Mouse (Mus musculus): Measurements from ENCODE around the gene Kif21a. TPM values are rescaled to one million over a fixed set of nuclear protein-coding genes. Genes with fewer than 3 reads are reported as not detected.

Gene Kif21a
- polyA plus RNA-seq, 1 experiment from 2014 or later: 56.3 TPM

- no peak for DNase-seq (ENCODE audit: low spot score)
Observed at GRCm38 (mm10) chr15:90987714-90988250, 62.0 kb downstream of the Kif21a start.

DNA sequence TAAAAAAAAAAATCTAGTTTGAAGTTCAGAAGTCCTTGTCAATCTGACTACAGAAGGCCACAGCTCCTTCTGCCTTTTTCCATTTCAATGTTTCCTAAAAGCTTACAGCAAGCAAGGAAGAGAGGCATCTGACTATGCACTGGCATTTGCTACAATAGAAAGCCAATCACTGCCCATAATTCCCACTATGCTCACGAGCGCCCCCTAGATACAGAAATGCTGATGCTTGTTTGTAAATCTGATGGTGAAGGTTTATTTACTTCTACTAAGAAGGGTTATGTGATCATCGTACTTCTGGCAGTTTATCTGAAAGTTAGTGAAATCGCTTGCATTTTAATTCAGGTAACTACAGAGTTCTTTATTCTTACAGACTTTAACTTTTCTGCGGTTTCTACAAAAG, 73.8 kb downstream of the Kif21a start:
- no peak overlapping the region for H3K9ac ChIP-seq (ENCODE audit: low read depth, low read length)
- H3K36me3 ChIP-seq (ENCODE audit: control insufficient read depth, insufficient read depth, low read length): peaks cover 20% of the 10 kb centered on the region
- WGBS: 74% methylated on average over 5 of the region's 5 CpGs
- H3K4me2 ChIP-seq (replicated peaks; ENCODE audit: low read depth, low read length): no peak overlapping the region
- DNase-seq (ENCODE audit: low spot score) (peak; percentile 27), ATAC-seq (ENCODE audit: low FRiP score) (no peak)
- H3K27ac ChIP-seq (ENCODE audit: low read depth, low read length): no peak overlapping the region
- H3K27me3 ChIP-seq (ENCODE audit: control insufficient read depth, insufficient read depth, low read length): no peaks in the 10 kb centered on the region
- H3K4me3 ChIP-seq (ENCODE audit: low read depth, low read length): no peak overlapping the region
- no peaks in the 10 kb centered on the region for H3K4me1 ChIP-seq (replicated peaks; ENCODE audit: control insufficient read depth, insufficient read depth, low read length)
- no peaks in the 10 kb centered on the region for H3K9me3 ChIP-seq (ENCODE audit: control insufficient read depth, low read length)

More at GRCm38 (mm10) chr15:90987714-90988250, 62.0 kb downstream of the Kif21a start:
- 95% methylated on average over 12 of the region's 12 CpGs for WGBS
- Histone ChIP-seq H3K36me3 (ENCODE audit: control insufficient read depth, insufficient read depth, low read length) (0 out of 2 replicates have a peak, but pooled peaks cover 4% of the 10 kb centered on the region), H3K4me1 (replicated peaks; ENCODE audit: control insufficient read depth, insufficient read depth, low read length) (no peaks in the 10 kb centered on the region), H3K27ac (ENCODE audit: low read depth, low read length) (no peak overlapping the region), H3K4me3 (ENCODE audit: low read depth, low read length) (no peak overlapping the region), H3K9me3 (ENCODE audit: control insufficient read depth, low read length) (no peaks in the 10 kb centered on the region), H3K9ac (ENCODE audit: low read depth, low read length) (no peak overlapping the region), H3K27me3 (ENCODE audit: control insufficient read depth, insufficient read depth, low read length) (no peaks in the 10 kb centered on the region), H3K4me2 (replicated peaks; ENCODE audit: low read depth, low read length) (no peak overlapping the region)
- no peak for ATAC-seq (ENCODE audit: low FRiP score)

DNA sequence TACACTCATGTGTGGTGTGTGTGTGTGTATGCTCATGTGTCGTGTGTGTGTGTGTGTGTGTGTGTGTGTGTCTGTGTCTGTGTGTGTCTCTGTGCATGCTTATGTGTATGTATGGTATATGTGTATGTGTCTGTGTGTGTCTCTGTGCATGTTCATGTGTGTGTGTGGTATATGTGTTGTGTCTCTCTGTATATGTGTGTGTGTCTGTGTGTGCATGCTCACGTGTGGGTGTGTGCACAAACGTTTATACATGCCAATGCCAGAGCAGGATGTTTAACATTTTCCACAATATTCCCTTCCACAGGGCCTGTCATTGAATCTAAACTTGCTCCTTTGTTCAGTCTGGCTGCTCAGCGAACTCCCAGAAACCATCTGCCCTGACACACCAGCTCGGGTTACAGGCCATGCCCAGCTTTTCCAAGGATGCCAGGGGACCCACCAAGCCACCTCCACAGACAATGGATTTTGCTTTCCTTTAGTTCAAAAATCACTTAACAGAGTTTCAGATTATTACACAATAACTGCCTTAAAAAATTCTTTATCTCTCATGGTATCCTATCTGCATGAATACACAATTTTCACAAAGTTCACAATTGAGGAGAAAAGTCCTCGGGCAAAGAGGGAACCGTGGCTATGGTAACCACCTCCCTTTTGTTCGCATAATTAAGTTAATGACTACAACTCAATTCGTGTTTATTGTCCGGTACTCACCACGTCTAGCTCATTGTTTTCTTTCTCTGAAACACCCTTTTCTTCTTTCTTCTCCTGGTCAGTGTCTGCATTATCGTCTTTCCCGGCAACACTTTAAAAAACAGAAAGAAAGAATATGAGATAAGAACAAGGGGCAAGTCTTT, 77.6 kb downstream of the Kif21a start:
- Histone ChIP-seq H3K36me3 (ENCODE audit: control insufficient read depth, insufficient read depth, low read length) (peaks cover 21% of the 10 kb centered on the region), H3K4me3 (ENCODE audit: low read depth, low read length) (no peak overlapping the region), H3K9me3 (ENCODE audit: control insufficient read depth, low read length) (no peaks in the 10 kb centered on the region), H3K27me3 (ENCODE audit: control insufficient read depth, insufficient read depth, low read length) (no peaks in the 10 kb centered on the region), H3K27ac (ENCODE audit: low read depth, low read length) (peak overlapping the region; percentile 54), H3K4me2 (replicated peaks; ENCODE audit: low read depth, low read length) (no peak overlapping the region), H3K9ac (ENCODE audit: low read depth, low read length) (no peak overlapping the region), H3K4me1 (replicated peaks; ENCODE audit: control insufficient read depth, insufficient read depth, low read length) (no peaks in the 10 kb centered on the region)
- peak; percentile 40 for DNase-seq (ENCODE audit: low spot score)
- peak; percentile 74; the same call in 1 of the 2 replicates for ATAC-seq (ENCODE audit: low FRiP score)
- 40% methylated on average over 13 of the region's 13 CpGs for WGBS

GRCm38 (mm10) chr15:90963320-90963719, 86.4 kb downstream of the Kif21a start:
- ATAC-seq (ENCODE audit: low FRiP score) (no peak), DNase-seq (ENCODE audit: low spot score) (no peak)
- Histone ChIP-seq H3K27ac (ENCODE audit: low read depth, low read length) (no peak overlapping the region), H3K4me1 (replicated peaks; ENCODE audit: control insufficient read depth, insufficient read depth, low read length) (no peaks in the 10 kb centered on the region), H3K36me3 (ENCODE audit: control insufficient read depth, insufficient read depth, low read length) (0 out of 2 replicates have a peak, but pooled peaks cover 6% of the 10 kb centered on the region), H3K27me3 (ENCODE audit: control insufficient read depth, insufficient read depth, low read length) (no peaks in the 10 kb centered on the region), H3K4me2 (replicated peaks; ENCODE audit: low read depth, low read length) (no peak overlapping the region), H3K4me3 (ENCODE audit: low read depth, low read length) (no peak overlapping the region), H3K9ac (ENCODE audit: low read depth, low read length) (no peak overlapping the region), H3K9me3 (ENCODE audit: control insufficient read depth, low read length) (no peaks in the 10 kb centered on the region)
- WGBS: 85% methylated on average over 2 of the region's 2 CpGs

- no peaks in the 10 kb centered on the region for H3K9me3 ChIP-seq (ENCODE audit: control insufficient read depth, low read length)
- H3K27me3 ChIP-seq (ENCODE audit: control insufficient read depth, insufficient read depth, low read length): no peaks in the 10 kb centered on the region
- H3K4me3 ChIP-seq (ENCODE audit: low read depth, low read length): no peak overlapping the region
- H3K9ac ChIP-seq (ENCODE audit: low read depth, low read length): no peak overlapping the region
- DNase-seq (ENCODE audit: low spot score): no peak
- H3K4me1 ChIP-seq (replicated peaks; ENCODE audit: control insufficient read depth, insufficient read depth, low read length): no peaks in the 10 kb centered on the region
- H3K27ac ChIP-seq (ENCODE audit: low read depth, low read length): no peak overlapping the region
- WGBS: 90% methylated on average over 4 of the region's 4 CpGs
- H3K4me2 ChIP-seq (replicated peaks; ENCODE audit: low read depth, low read length): no peak overlapping the region
- ATAC-seq (ENCODE audit: low FRiP score): no peak
- no peaks in the 10 kb centered on the region for H3K36me3 ChIP-seq (ENCODE audit: control insufficient read depth, insufficient read depth, low read length)
Observed at GRCm38 (mm10) chr15:90962548-90962947, 87.2 kb downstream of the Kif21a start.

GRCm38 (mm10) chr15:90960831-90961554, 88.8 kb downstream of the Kif21a start:
- 86% methylated on average over 8 of the region's 8 CpGs for WGBS
- Histone ChIP-seq H3K27ac (ENCODE audit: low read depth, low read length) (no peak overlapping the region), H3K27me3 (ENCODE audit: control insufficient read depth, insufficient read depth, low read length) (no peaks in the 10 kb centered on the region), H3K36me3 (ENCODE audit: control insufficient read depth, insufficient read depth, low read length) (peaks cover 5% of the 10 kb centered on the region; the same call in 1 of the 2 replicates), H3K4me1 (replicated peaks; ENCODE audit: control insufficient read depth, insufficient read depth, low read length) (no peaks in the 10 kb centered on the region), H3K4me2 (replicated peaks; ENCODE audit: low read depth, low read length) (no peak overlapping the region), H3K4me3 (ENCODE audit: low read depth, low read length) (no peak overlapping the region), H3K9ac (ENCODE audit: low read depth, low read length) (no peak overlapping the region), H3K9me3 (ENCODE audit: control insufficient read depth, low read length) (no peaks in the 10 kb centered on the region)
- ATAC-seq (ENCODE audit: low FRiP score) (no peak), DNase-seq (ENCODE audit: low spot score) (no peak)

- Histone ChIP-seq H3K9me3 (ENCODE audit: control insufficient read depth, low read length) (no peaks in the 10 kb centered on the region), H3K9ac (ENCODE audit: low read depth, low read length) (no peak overlapping the region), H3K36me3 (ENCODE audit: control insufficient read depth, insufficient read depth, low read length) (peaks cover 7% of the 10 kb centered on the region; the same call in 1 of the 2 replicates), H3K4me3 (ENCODE audit: low read depth, low read length) (no peak overlapping the region), H3K4me2 (replicated peaks; ENCODE audit: low read depth, low read length) (no peak overlapping the region), H3K27me3 (ENCODE audit: control insufficient read depth, insufficient read depth, low read length) (no peaks in the 10 kb centered on the region), H3K27ac (ENCODE audit: low read depth, low read length) (no peak overlapping the region), H3K4me1 (replicated peaks; ENCODE audit: control insufficient read depth, insufficient read depth, low read length) (no peaks in the 10 kb centered on the region)
- no peak for ATAC-seq (ENCODE audit: low FRiP score)
- WGBS: 92% methylated on average over 6 of the region's 6 CpGs
- no peak for DNase-seq (ENCODE audit: low spot score)
Observed at GRCm38 (mm10) chr15:90951383-90951782, 98.4 kb downstream of the Kif21a start.

GRCm38 (mm10) chr15:90938469-90938868, 111.3 kb downstream of the Kif21a start:
- H3K9me3 ChIP-seq (ENCODE audit: control insufficient read depth, low read length): no peaks in the 10 kb centered on the region
- no peak overlapping the region for H3K4me3 ChIP-seq (ENCODE audit: low read depth, low read length)
- no peak overlapping the region for H3K27ac ChIP-seq (ENCODE audit: low read depth, low read length)
- 100% methylated on average over 1 of the region's 1 CpGs for WGBS
- no peaks in the 10 kb centered on the region for H3K27me3 ChIP-seq (ENCODE audit: control insufficient read depth, insufficient read depth, low read length)
- no peak overlapping the region for H3K9ac ChIP-seq (ENCODE audit: low read depth, low read length)
- H3K4me1 ChIP-seq (replicated peaks; ENCODE audit: control insufficient read depth, insufficient read depth, low read length): no peaks in the 10 kb centered on the region
- DNase-seq (ENCODE audit: low spot score): no peak
- H3K4me2 ChIP-seq (replicated peaks; ENCODE audit: low read depth, low read length): no peak overlapping the region
- no peak for ATAC-seq (ENCODE audit: low FRiP score)
- peaks cover 20% of the 10 kb centered on the region for H3K36me3 ChIP-seq (ENCODE audit: control insufficient read depth, insufficient read depth, low read length)
